Mouse (Mus musculus) ovary, postnatal 36 days (tissue): ENCODE measurements around the gene Fxyd7.
A peak's percentile ranks its signal among the peaks of the same experiment; 100 is the strongest.

Experiments used
- DNase-seq: peaks from one replicate; pipeline ENCODE4 v3.0.0; 2022; ENCODE audit warnings: low spot score, mixed read lengths

The Fxyd7 gene

GRCm38 (mm10) chr7:31050921-31051320 lies 346 bp downstream of the Fxyd7 start:
- no peak for DNase-seq

GRCm38 (mm10) chr7:31050487-31050886 lies 780 bp downstream of the Fxyd7 start:
- DNase-seq: no peak

GRCm38 (mm10) chr7:31049846-31050281 lies 1.4 kb downstream of the Fxyd7 start:
- DNase-seq: no peak

GRCm38 (mm10) chr7:31049135-31049845 lies 2.0 kb downstream of the Fxyd7 start:
- no peak for DNase-seq

GRCm38 (mm10) chr7:31042431-31042910 lies 8.8 kb downstream of the Fxyd7 start, which contains the start of gene Fxyd5:
Gene Fxyd5 (minus strand): TSS chr7:31042481.
- DNase-seq: no peak

GRCm38 (mm10) chr7:31041662-31042315 lies 9.5 kb downstream of the Fxyd7 start:
- DNase-seq: peak; percentile 33

- no peak for DNase-seq
These were observed 10.3 kb downstream of the Fxyd7 start for GRCm38 (mm10) chr7:31041023-31041407.

- DNase-seq: no peak
These were observed 10.8 kb downstream of the Fxyd7 start for GRCm38 (mm10) chr7:31040281-31041022.

GRCm38 (mm10) chr7:31039011-31039410 lies 12.3 kb downstream of the Fxyd7 start:
- no peak for DNase-seq

GRCm38 (mm10) chr7:31037675-31038074 lies 13.6 kb downstream of the Fxyd7 start:
- DNase-seq: no peak

GRCm38 (mm10) chr7:31036917-31037316 lies 14.3 kb downstream of the Fxyd7 start:
- DNase-seq: no peak

- no peak for DNase-seq
These were observed 16.0 kb downstream of the Fxyd7 start for GRCm38 (mm10) chr7:31035291-31035690.

GRCm38 (mm10) chr7:31034789-31035188 lies 16.5 kb downstream of the Fxyd7 start:
- no peak for DNase-seq

- no peak for DNase-seq
These were observed 17.7 kb downstream of the Fxyd7 start for GRCm38 (mm10) chr7:31033409-31034165.

GRCm38 (mm10) chr7:31031731-31032130 lies 19.5 kb downstream of the Fxyd7 start:
- DNase-seq: no peak

GRCm38 (mm10) chr7:31030717-31031116 lies 20.6 kb downstream of the Fxyd7 start:
- DNase-seq: no peak

- DNase-seq: no peak
These were observed 22.7 kb downstream of the Fxyd7 start for GRCm38 (mm10) chr7:31028609-31029008.

- no peak for DNase-seq
These were observed 34.0 kb downstream of the Fxyd7 start for GRCm38 (mm10) chr7:31017104-31017901.

GRCm38 (mm10) chr7:31012971-31013370 lies 38.3 kb downstream of the Fxyd7 start:
- DNase-seq: no peak

- DNase-seq: no peak
These were observed 42.4 kb downstream of the Fxyd7 start for GRCm38 (mm10) chr7:31008889-31009288.

GRCm38 (mm10) chr7:31008175-31008574 lies 43.1 kb downstream of the Fxyd7 start:
- no peak for DNase-seq
